Mouse (Mus musculus): ENCODE measurements around the gene Calr3.

The Calr3 gene

GRCm38 (mm10) chr8:72443338-72443993 is at the start of gene Calr3, which contains the start of gene 1700030K09Rik:
Gene Calr3 (minus strand): TSS chr8:72443870.
Gene 1700030K09Rik (plus strand): TSS chr8:72443880.
- CTCF ChIA-PET, result interaction anchor here in 3 of 4 experiments (0.5 to 1.6 kb wide), 4 partner anchors 20 to 1586 kb away, joined by 3 to 7 read pairs (median 4); no protein-coding TSS in a partner anchor
- POLR2A ChIA-PET, result interaction anchor here in 3 of 4 experiments (0.5 to 3.3 kb wide), 30 partner anchors 8 to 214 kb away, joined by 3 to 21 read pairs (median 5); partner anchors contain the start of genes Eps15l1 (in 2 of the 3) and Cherp (in 1 of the 3)

- CTCF ChIA-PET, result interaction anchor here in 1 of 4 experiments (1.1 kb wide), 1 partner anchor 96 kb away, joined by 3 read pairs; no protein-coding TSS in a partner anchor
- POLR2A ChIA-PET, result interaction anchor here in 2 of 4 experiments (0.6 to 8.3 kb wide), 24 partner anchors 9 to 159 kb away, joined by 3 to 114 read pairs (median 3); partner anchors contain the start of genes Med26 (in 2 of the 2) and Smim7 (in 1 of the 2)
Observed at GRCm38 (mm10) chr8:72493381-72493780, 49.7 kb upstream of the Calr3 start.

- CTCF ChIA-PET, result interaction anchor here in 1 of 4 experiments (1.1 kb wide), 1 partner anchor 96 kb away, joined by 3 read pairs; no protein-coding TSS in a partner anchor
- POLR2A ChIA-PET, result interaction anchor here in 2 of 4 experiments (0.6 to 8.3 kb wide), 16 partner anchors 12 to 158 kb away, joined by 3 to 114 read pairs (median 3); partner anchors contain the start of gene Med26 (in 1 of the 2)
Observed at GRCm38 (mm10) chr8:72492622-72493081, 49.0 kb upstream of the Calr3 start.

GRCm38 (mm10) chr8:72491680-72492621 is 48.3 kb upstream of the Calr3 start, which contains the start of gene Slc35e1:
Gene Slc35e1 (minus strand): TSS chr8:72492614.
- ChIA-PET CTCF (no interaction called here), POLR2A (interaction anchor here in 2 of 4 experiments (1.0 to 8.3 kb wide), 8 partner anchors 11 to 25 kb away, joined by 3 to 114 read pairs (median 4); partner anchors contain the start of gene Cherp (in 1 of the 2))

- ChIA-PET CTCF (no interaction called here), POLR2A (interaction anchor here in 3 of 4 experiments (0.7 to 1.8 kb wide), 9 partner anchors 10 to 236 kb away, joined by 3 to 5 read pairs (median 3); partner anchors contain the start of gene Cherp (in 1 of the 3))
Observed at GRCm38 (mm10) chr8:72491017-72491416, 47.3 kb upstream of the Calr3 start.

GRCm38 (mm10) chr8:72487014-72487413 is 43.3 kb upstream of the Calr3 start:
- CTCF ChIA-PET, result interaction anchor here in 1 of 4 experiments (0.8 kb wide), 1 partner anchor 32 kb away, joined by 3 read pairs; no protein-coding TSS in a partner anchor
- POLR2A ChIA-PET, result interaction anchor here in 3 of 4 experiments (0.6 to 3.1 kb wide), 11 partner anchors 9 to 917 kb away, joined by 3 to 24 read pairs (median 4); partner anchors contain the start of gene Cherp (in 1 of the 3)

GRCm38 (mm10) chr8:72485456-72486199 is 42.0 kb upstream of the Calr3 start:
- ChIA-PET CTCF (interaction anchor here in 3 of 4 experiments (0.7 to 1.1 kb wide), 5 partner anchors 11 to 53 kb away, joined by 3 to 9 read pairs (median 3); no protein-coding TSS in a partner anchor), POLR2A (interaction anchor here in 2 of 4 experiments (1.1 to 3.1 kb wide), 11 partner anchors 9 to 56 kb away, joined by 3 to 24 read pairs (median 5); partner anchors contain the start of gene Cherp (in 1 of the 2))

- CTCF ChIA-PET, result interaction anchor here in 1 of 4 experiments (1.0 kb wide), 1 partner anchor 64 kb away, joined by 3 read pairs; no protein-coding TSS in a partner anchor
- POLR2A ChIA-PET, result interaction anchor here (0.5 to 5.7 kb wide), 45 partner anchors 9 to 323 kb away, joined by 3 to 57 read pairs (median 4); partner anchors contain the start of genes Med26 (in 3 of the 4), 1700030K09Rik (in 2 of the 4), Calr3 (in 2 of the 4) and Smim7 (in 2 of the 4)
Observed at GRCm38 (mm10) chr8:72474826-72475546, 31.3 kb upstream of the Calr3 start, which contains the start of gene Cherp. Gene Cherp (minus strand): TSS chr8:72475226.

GRCm38 (mm10) chr8:72470684-72471083 is 27.0 kb upstream of the Calr3 start:
- POLR2A ChIA-PET, result interaction anchor here in 3 of 4 experiments (0.9 to 5.7 kb wide), 14 partner anchors 8 to 193 kb away, joined by 3 to 57 read pairs (median 4); no protein-coding TSS in a partner anchor
- CTCF ChIA-PET, result interaction anchor here in 1 of 4 experiments (0.6 kb wide), 1 partner anchor 1914 kb away, joined by 3 read pairs; no protein-coding TSS in a partner anchor

- ChIA-PET CTCF (no interaction called here), POLR2A (interaction anchor here in 2 of 4 experiments (1.0 to 3.7 kb wide), 8 partner anchors 8 to 25 kb away, joined by 3 to 16 read pairs (median 6); no protein-coding TSS in a partner anchor)
Observed at GRCm38 (mm10) chr8:72469984-72470383, 26.3 kb upstream of the Calr3 start.

GRCm38 (mm10) chr8:72469243-72469642 is 25.6 kb upstream of the Calr3 start:
- CTCF ChIA-PET, result interaction anchor here in 1 of 4 experiments (0.5 kb wide), 1 partner anchor 47 kb away, joined by 3 read pairs; no protein-coding TSS in a partner anchor
- POLR2A ChIA-PET, result interaction anchor here in 2 of 4 experiments (0.8 to 3.1 kb wide), 7 partner anchors 9 to 24 kb away, joined by 3 to 12 read pairs (median 5); no protein-coding TSS in a partner anchor

GRCm38 (mm10) chr8:72464211-72464610 is 20.5 kb upstream of the Calr3 start:
- CTCF ChIA-PET, result no interaction called here
- POLR2A ChIA-PET, result interaction anchor here in 1 of 4 experiments (0.6 to 4.6 kb wide), 3 partner anchors 9 to 50 kb away, joined by 3 to 57 read pairs (median 19); partner anchors contain the start of gene Cherp

- ChIA-PET CTCF (interaction anchor here in 3 of 4 experiments (0.5 to 1.0 kb wide), 3 partner anchors 72 to 199 kb away, joined by 3 to 4 read pairs (median 3); no protein-coding TSS in a partner anchor), POLR2A (interaction anchor here in 2 of 4 experiments (0.5 to 4.6 kb wide), 11 partner anchors 9 to 219 kb away, joined by 3 to 57 read pairs (median 4); partner anchors contain the start of genes 1700030K09Rik (in 2 of the 2), Calr3 (in 2 of the 2) and Cherp (in 1 of the 2))
Observed at GRCm38 (mm10) chr8:72459881-72460533, 16.3 kb upstream of the Calr3 start.

GRCm38 (mm10) chr8:72458457-72458856 is 14.8 kb upstream of the Calr3 start:
- ChIA-PET POLR2A (interaction anchor here in 2 of 4 experiments (0.6 to 5.9 kb wide), 7 partner anchors 9 to 76 kb away, joined by 4 to 31 read pairs (median 10); partner anchors contain the start of gene Cherp (in 1 of the 2)), CTCF (interaction anchor here in 1 of 4 experiments (0.7 kb wide), 1 partner anchor 130 kb away, joined by 3 read pairs; no protein-coding TSS in a partner anchor)

GRCm38 (mm10) chr8:72457806-72458205 is 14.1 kb upstream of the Calr3 start:
- POLR2A ChIA-PET, result interaction anchor here in 2 of 4 experiments (0.6 to 5.9 kb wide), 19 partner anchors 10 to 192 kb away, joined by 3 to 31 read pairs (median 6); partner anchors contain the start of genes 1700030K09Rik (in 1 of the 2), Calr3 (in 1 of the 2), Cherp (in 1 of the 2) and Klf2 (in 1 of the 2)
- CTCF ChIA-PET, result interaction anchor here in 1 of 4 experiments (0.7 kb wide), 1 partner anchor 12 kb away, joined by 4 read pairs; no protein-coding TSS in a partner anchor
